Mouse (Mus musculus) bone marrow, adult 2 months (tissue): Measurements from ENCODE around the gene Zbed3.

Source experiments
- CTCF ChIP-seq: fragments of 200-500 bp; IDR thresholded peaks from 2 replicates; pipeline ENCODE4 v1.5.1; 2011; ENCODE audit warnings: low read length, control low read depth; ENCODE audit not compliant: control insufficient read depth, insufficient read depth
- POLR2A ChIP-seq: fragments of 200-500 bp; IDR thresholded peaks from 2 replicates; pipeline ENCODE4 v1.6.1; 2011; ENCODE audit warnings: low read depth, mild to moderate bottlenecking, control low read depth, low read length, borderline replicate concordance; ENCODE audit not compliant: control insufficient read depth

GRCm38 (mm10) chr13:95345869-95346268 lies 22.5 kb downstream of the Zbed3 start:
- TF ChIP-seq CTCF (no peak), POLR2A (no peak)
